ENCODE assay signal across 1 mouse cellular context in the genomic region with DNA sequence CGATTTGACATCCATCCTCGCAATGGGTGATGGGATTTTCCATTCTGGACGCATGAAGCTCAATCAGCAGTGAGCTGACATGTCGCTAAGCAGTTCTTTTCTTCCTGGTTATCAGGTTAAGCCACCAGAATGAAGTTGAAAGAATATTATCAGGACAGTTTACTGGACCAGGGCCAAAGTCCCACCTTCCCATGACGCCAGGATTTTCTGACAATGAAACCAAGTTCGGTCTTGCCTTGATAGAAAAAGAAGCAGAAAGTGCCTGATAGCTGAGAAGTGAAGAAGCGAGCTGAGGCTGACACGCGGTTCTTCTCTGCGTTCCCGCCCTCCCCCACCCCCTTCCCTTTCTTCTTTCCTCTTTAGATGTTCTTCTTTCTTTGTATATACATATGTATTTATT.
TF ChIP-seq lines count a peak whose summit lies in the region.

No protein-coding gene starts in this region.

TF ChIP-seq in MEL, 35 proteins besides CTCF, POLR2A, EP300 and RAD21 (continued from another document):
- no peak for TF ChIP-seq CHD2 (IDR thresholded peaks at IDR 0.05; ENCODE audit: low read length)
- peak; percentile 81 for TF ChIP-seq SIN3A (IDR thresholded peaks at IDR 0.05; ENCODE audit: low read length)
- TF ChIP-seq NELFE (IDR thresholded peaks at IDR 0.05; ENCODE audit: low read depth, low read length): peak; percentile 57
- no peak for TF ChIP-seq USF2 (IDR thresholded peaks at IDR 0.05; ENCODE audit: borderline replicate concordance in 1 of 2, insufficient read depth in 1 of 2, low read depth in 1 of 2, low read length in 2 of 2)
- no peak; the same call in 1 of the 2 replicates for TF ChIP-seq ZC3H11A (IDR thresholded peaks at IDR 0.05; ENCODE audit: low read depth, low read length)
- peak; percentile 95 for TF ChIP-seq ETS1 (IDR thresholded peaks at IDR 0.05; ENCODE audit: low read depth, low read length)
- peak; percentile 72 for TF ChIP-seq TCF12 (IDR thresholded peaks at IDR 0.05; ENCODE audit: low read depth, low read length)
- TF ChIP-seq GABPA (IDR thresholded peaks at IDR 0.05; ENCODE audit: low read depth, low read length): no peak
- TF ChIP-seq MXI1 (IDR thresholded peaks at IDR 0.05; ENCODE audit: low read depth, low read length): peak; percentile 80
- no peak for TF ChIP-seq MEF2A (IDR thresholded peaks at IDR 0.05; ENCODE audit: extremely low read depth, insufficient replicate concordance, low read depth, low read length, poor library complexity, severe bottlenecking)
- TF ChIP-seq ZMIZ1 (IDR thresholded peaks at IDR 0.05; ENCODE audit: low read depth, low read length): peak; percentile 44; the same call in 1 of the 2 replicates
- TF ChIP-seq NRF1 (IDR thresholded peaks at IDR 0.05; ENCODE audit: insufficient read depth, low read depth, low read length, poor library complexity, severe bottlenecking): no peak
- peak; percentile 96 for TF ChIP-seq MYC (IDR thresholded peaks at IDR 0.05; ENCODE audit: low read depth, low read length)
- TF ChIP-seq ZKSCAN1 (IDR thresholded peaks at IDR 0.05; ENCODE audit: low read depth, low read length): no peak
TF ChIP-seq in MEL: peak in this region for 17.
